Mouse (Mus musculus) heart, adult 2 months (tissue): ENCODE measurements around the gene Ceacam9.

Source experiments
- CTCF ChIP-seq: fragments of 200-600 bp; IDR thresholded peaks from 2 replicates; pipeline ENCODE4 v1.8.1; 2022; ENCODE audit warnings: antibody characterized with exemption, mild to moderate bottlenecking, moderate library complexity
- EP300 ChIP-seq: fragments of 200-500 bp; IDR thresholded peaks from 2 replicates; pipeline ENCODE4 v1.6.1; 2011; ENCODE audit warnings: low read depth, low read length, control low read depth; ENCODE audit not compliant: insufficient read depth
- POLR2A ChIP-seq: fragments of 200-500 bp; IDR thresholded peaks from 2 replicates; pipeline ENCODE4 v1.6.1; 2011; ENCODE audit warnings: mild to moderate bottlenecking, low read depth, low read length, control low read depth; ENCODE audit not compliant: insufficient read depth

GRCm38 (mm10) chr7:16706385-16706784, 15.3 kb upstream of the Ceacam9 start:
- TF ChIP-seq CTCF (no peak), POLR2A (no peak), EP300 (no peak)
